Mouse (Mus musculus): ENCODE measurements around the gene Col15a1.

GRCm38 (mm10) chr4:47252627-47253026 is 44.7 kb downstream of the Col15a1 start:
- TF ChIP-seq POLR2A (IDR thresholded peaks at IDR 0.05; ENCODE audit: low read depth, low read length) (no peak), CTCF (IDR thresholded peaks at IDR 0.05; ENCODE audit: borderline replicate concordance, insufficient read depth, low read length) (no peak)
